Mouse (Mus musculus) layer of hippocampus, postnatal 10 days (tissue): Measurements from ENCODE around the gene Nqo1. TPM values are rescaled to one million over a fixed set of nuclear protein-coding genes. Genes with fewer than 3 reads are reported as not detected.

Experiments
- total RNA-seq, 2 experiments: library from RNA; stranded (reverse); gene quantifications; 2 replicates each; pipeline ENCODE4 v1.2.3; 2021

Nqo1 gene
- total RNA-seq, 2 experiments from 2014 or later: 2.3 to 3.0 TPM

Other genes starting within 250 kb of the Nqo1 start
- gene Nfat5, start 109.7 kb downstream of the Nqo1 start, total RNA-seq: 10 to 100 TPM; 37.9 to 39.4 TPM
- gene Nob1, start 21.8 kb upstream of the Nqo1 start, total RNA-seq: 10 to 100 TPM; 36.3 to 36.9 TPM
- 10 to 100 TPM; 36.1 to 36.7 TPM for gene Wwp2, start 33.2 kb upstream of the Nqo1 start, total RNA-seq
- gene Psmd7, start 185.3 kb upstream of the Nqo1 start, total RNA-seq: 100 to 1,000 TPM; 112 to 116 TPM